Mouse (Mus musculus): ENCODE measurements around the gene Uba7.
A peak's percentile ranks its signal among the peaks of the same experiment; 100 is the strongest.

Uba7 gene

DNA sequence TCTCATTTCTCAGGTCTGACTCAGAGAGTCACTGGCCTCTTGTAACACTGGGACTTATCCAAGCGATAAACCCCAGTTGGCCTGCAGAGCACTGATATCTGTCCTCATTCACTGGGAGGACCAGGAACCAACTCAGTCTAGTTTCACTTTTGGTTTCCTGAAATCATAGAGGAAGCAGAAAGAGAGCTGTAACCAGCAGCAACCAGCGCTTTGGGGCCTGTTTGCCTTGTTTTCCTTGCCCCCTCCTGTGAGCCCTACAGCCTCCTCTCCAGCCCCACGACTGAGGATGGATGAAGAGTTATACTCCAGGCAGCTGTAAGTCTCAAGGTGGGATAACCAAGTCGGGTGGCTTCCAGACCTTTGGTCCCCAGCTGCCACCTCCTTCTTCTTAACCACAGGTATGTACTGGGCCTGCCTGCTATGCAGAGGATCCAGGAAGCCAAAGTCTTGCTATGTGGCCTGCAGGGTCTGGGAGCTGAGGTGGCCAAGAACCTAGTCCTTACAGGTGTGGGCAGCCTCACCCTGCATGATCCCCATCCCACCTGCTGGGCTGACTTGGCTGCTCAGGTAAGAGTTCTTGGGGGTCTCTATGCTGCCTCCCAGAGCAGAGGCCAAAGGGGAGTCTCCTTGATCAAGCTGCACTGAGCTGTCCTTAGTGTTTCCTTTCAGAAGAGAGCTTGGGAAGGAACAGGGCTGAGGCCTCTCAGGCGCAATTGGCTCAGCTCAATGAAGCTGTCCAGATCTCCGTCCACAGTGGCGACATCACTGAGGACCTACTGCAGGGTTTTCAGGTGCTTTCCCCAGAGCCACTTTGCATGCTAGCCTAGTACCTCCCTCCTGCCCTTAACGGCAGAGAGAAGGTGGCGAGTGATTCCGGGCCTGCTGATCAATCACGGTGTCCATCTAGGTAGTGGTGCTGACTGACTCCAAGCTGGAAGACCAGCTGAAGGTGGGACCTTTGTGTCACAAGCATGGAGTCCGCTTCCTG lies at the start of gene Uba7:
Gene Uba7 (plus strand): TSS at position 107 of the 988 bp plus-strand sequence.
- DNase-seq, result peak; percentile 84

GRCm38 (mm10) chr9:107926920-107927420 lies 48.3 kb upstream of the Uba7 start:
- DNase-seq, result no peak

DNA sequence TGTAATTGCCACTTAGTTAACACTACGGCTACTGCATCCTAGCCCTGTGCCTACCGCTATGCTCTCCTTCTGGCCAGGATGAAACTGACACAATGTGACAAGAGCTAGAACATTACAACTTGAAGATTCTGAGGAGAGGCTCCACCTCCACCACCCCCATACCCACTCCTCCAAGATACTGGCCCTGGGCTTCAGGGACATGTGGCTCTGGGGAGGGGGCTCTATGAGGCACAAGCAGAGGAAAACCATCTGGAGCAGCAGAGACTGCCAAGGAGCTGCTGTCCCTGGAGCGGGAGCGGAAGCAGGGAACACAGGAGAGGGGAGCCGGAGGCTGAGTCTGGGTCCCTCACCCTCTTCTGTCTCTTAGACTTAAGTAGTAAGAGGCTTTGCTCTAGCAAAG lies 47.6 kb upstream of the Uba7 start:
- DNase-seq, result no peak

- DNase-seq, result no peak
Measured at GRCm38 (mm10) chr9:107928169-107928568, 47.1 kb upstream of the Uba7 start, which contains the start of gene Actl11. Gene Actl11 (plus strand): TSS chr9:107928469.

DNA sequence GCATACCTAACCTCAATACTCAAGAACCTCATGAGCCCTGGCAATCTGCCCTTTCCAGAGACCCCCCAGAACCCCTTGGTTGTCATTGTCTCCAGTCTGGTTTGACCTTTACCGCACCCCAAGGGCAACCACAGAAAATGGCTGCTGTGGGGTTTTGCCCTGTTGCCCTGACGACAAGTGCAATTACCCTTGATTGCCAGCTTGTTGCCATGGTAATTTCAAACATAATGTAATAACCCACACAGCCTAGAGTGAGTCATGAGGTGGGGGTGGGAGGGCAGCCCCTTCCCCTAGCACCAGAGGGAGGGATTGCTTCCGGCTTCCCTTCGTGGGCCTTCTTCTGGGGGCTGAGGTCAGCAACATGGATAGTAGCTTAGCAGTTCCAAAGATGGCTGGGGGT lies 43.1 kb upstream of the Uba7 start:
- DNase-seq, result no peak

- no peak for DNase-seq
Measured at GRCm38 (mm10) chr9:107934146-107934545, 41.2 kb upstream of the Uba7 start.

- DNase-seq, result no peak
Measured at GRCm38 (mm10) chr9:107935374-107935773, 39.9 kb upstream of the Uba7 start, which contains the start of gene Camkv. Gene Camkv (plus strand): TSS chr9:107935674.

GRCm38 (mm10) chr9:107935790-107936214 lies 39.5 kb upstream of the Uba7 start:
- DNase-seq, result no peak

GRCm38 (mm10) chr9:107936215-107936822 lies 39.0 kb upstream of the Uba7 start:
- DNase-seq, result no peak

- no peak for DNase-seq
Measured at GRCm38 (mm10) chr9:107936831-107937230, 38.5 kb upstream of the Uba7 start.

GRCm38 (mm10) chr9:107947241-107948194 lies 27.8 kb upstream of the Uba7 start:
- no peak for DNase-seq

DNA sequence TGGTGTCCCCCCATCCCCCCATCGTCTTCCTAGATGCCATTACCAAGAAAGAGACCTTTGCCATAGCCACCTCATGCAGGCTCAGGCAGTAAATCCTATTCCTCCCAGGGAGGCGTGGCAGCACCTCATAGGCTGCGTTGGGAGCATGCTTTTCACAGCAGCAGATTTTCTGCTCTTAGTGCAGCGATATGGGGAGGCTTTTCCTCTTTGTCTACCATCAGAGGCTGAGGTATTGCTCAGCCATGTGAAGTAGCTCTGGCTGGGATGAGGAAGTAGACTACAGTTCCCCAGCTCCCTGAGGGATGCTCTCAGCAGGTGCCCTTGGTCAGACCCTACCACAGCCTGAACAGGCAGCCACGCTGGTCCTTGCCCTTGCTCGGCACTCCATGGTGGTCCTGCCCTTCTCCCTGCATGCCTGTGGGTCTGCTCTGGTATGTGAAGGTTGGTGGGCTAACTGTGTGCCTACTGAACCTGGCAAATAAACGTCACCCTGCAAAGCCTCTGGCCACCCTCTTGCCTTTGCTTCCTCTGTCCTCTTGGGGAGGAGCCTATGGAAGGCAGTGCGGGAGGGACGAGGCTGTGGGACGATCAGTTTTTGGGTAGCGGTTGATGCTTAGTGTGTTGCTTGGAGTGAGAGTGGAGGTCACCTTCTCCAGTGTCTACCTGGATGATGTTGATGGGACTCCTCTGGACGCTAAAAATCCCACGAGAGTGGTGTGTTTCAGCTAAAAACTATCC lies 26.0 kb upstream of the Uba7 start:
- no peak for DNase-seq

DNA sequence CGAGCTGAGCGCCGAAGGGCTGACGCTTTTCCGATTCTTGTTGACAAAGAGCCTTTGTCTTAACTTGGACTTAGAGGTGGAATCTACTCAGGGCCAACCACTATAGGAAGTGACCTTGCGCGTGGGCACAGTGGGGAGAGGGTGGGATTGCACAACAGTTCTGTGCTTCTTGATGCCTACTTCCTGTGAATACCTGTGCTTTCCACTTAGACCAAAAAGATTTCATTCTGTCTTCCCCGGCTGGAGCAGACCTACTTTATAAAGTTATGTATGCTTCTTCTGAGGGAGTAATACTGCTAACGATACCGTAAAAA lies 25.4 kb upstream of the Uba7 start, which contains the start of gene Traip:
Gene Traip (plus strand): TSS at position 215 of the 314 bp plus-strand sequence.
- DNase-seq, result no peak

GRCm38 (mm10) chr9:107950460-107951355 lies 24.6 kb upstream of the Uba7 start:
- DNase-seq, result peak; percentile 92

GRCm38 (mm10) chr9:107955613-107956289 lies 19.6 kb upstream of the Uba7 start:
- DNase-seq, result no peak

DNA sequence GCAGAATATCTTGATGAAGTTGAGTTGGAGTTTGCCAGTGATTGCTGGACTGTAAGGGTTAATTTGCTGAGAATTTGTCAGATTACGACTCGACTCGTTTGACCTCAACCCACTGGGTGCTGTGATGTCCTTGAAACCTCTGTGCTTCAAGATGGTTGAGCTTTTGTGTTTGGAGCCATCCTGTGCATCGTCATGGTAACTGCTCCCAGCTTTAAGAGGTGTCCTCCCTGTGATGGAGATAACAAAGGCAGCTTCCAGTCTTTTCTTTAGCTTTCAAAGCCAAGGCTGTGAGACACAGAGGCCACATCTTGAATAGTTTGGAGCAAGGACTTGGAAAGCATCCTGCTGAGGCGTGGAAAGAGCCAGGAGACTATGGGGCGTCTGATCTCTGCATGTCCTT lies 18.2 kb upstream of the Uba7 start:
- DNase-seq, result no peak

DNA sequence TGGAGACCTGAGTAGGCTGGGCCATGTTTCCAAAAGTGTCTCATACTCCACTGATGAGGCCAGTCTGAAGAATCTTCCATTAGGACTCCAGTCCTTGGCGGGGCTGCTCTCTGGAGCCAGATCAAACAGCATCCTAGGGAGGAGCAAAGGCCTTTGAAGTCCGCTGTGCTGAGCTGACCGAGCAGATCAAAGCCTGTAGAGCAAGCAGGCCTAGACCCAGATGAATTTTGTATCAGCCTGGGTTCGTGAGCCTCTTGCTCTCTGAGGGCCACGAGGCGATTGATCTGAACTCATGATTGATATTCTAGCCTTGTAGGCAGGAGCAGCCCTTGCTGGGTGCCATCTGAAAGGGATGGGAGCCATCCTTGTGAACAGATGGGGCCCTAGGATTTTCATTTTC lies 15.4 kb upstream of the Uba7 start:
- no peak for DNase-seq

DNA sequence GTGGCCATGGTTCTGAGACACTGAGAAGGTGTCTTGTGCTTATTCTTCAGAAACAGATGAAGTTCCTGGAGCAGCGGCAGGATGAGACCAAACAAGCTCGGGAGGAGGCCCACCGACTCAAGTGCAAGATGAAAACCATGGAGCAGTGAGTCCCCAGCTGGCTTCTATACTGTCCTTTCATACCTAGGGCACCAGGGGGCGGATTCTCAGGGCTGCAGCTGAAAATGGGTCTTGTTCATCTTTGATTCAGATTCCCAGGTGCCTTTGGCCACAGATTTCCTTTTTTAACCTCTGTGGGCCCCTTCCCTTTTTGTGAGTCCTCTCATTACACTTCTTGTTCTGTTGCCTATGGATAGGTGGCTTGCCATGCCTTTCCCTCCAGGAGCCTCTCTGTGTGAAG lies 14.4 kb upstream of the Uba7 start:
- DNase-seq, result no peak

DNA sequence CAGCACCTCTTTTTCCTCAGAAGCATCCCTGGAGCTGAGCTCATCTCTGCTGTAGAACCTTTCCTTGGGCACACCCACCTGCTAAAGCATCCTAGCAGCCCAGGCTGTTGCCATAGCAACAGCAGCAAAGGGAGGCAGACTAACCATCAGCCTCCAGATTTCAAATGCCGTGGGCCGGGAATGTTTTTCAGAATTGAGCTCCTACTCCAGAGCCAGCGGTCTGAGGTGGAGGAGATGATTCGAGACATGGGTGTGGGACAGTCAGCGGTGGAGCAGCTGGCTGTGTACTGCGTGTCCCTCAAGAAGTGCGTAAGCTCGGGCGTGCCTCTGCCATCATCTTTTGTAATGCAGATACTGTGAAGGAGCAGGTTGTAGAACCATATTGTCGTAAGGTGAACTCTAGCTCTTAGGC lies 13.9 kb upstream of the Uba7 start:
- DNase-seq, result no peak

DNA sequence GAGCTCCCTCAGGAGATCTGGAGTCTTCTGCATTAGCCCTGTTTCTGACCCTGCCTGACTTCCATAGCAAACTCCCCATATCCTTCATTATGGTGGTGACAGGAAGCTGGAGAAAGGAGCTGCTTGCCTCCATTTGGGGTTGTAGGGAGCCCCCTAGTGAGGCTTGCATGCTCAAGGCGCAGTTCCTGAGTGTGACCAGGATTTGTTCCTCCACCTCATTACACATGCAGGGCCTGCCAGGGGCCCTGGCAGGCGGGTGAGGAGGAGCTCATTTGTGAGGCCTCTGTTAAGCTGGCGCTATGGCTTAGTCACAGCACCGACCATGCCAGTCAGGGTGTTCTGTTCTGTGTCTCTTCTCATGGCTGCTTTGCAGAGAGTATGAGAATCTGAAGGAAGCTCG lies 13.4 kb upstream of the Uba7 start:
- peak; percentile 33 for DNase-seq

Measured in liver (tissue).